Mouse (Mus musculus): ENCODE data around the gene H1foo.

GRCm38 (mm10) chr6:115989032-115989431 is 44.3 kb downstream of the H1foo start:
- TF ChIP-seq CTCF (IDR thresholded peaks at IDR 0.05; ENCODE audit: borderline replicate concordance, extremely low read depth, insufficient read depth, insufficient read length) (no peak), POLR2A (IDR thresholded peaks at IDR 0.05; ENCODE audit: borderline replicate concordance, extremely low read depth, insufficient read depth, insufficient read length, poor library complexity, severe bottlenecking) (no peak)
